Comparison of ENCODE assay signal across 21 mouse cellular contexts in genomic region chr2:157998817-157999216, GRCm38 (mm10). TPM values are rescaled to one million over a fixed set of nuclear protein-coding genes. Genes with fewer than 3 reads are reported as not detected.
DNase-seq lines count a peak whose midpoint lies in the region; ATAC-seq and TF ChIP-seq lines count a peak whose summit lies in the region.
"Had no signal": no experiment of that assay in that cellular context is flagged by ENCODE, and none has a peak within 500 bp of the region (broad histone marks: within the 10 kb centered on the region; RNA-seq: fewer than 3 reads in every experiment).

No protein-coding gene starts in this region.

- no peak overlapping the region for H3K27ac ChIP-seq in heart, adult 2 months
- H3K27ac ChIP-seq in forebrain, embryonic 13.5 days, result no peak overlapping the region
- H3K27ac ChIP-seq: forebrain, embryonic 10.5 days; heart, embryonic 15.5 days; hindbrain, embryonic 12.5 days; limb, embryonic 13.5 days; liver, embryonic 13.5 days; midbrain, embryonic 10.5 days; stomach, embryonic 15.5 days had no signal

- peak; percentile 14 to 39 for DNase-seq in heart, adult 18-20 months
- no peak for DNase-seq in heart, adult 2 months
- peak; percentile 39 for DNase-seq in MN1 (ENCODE audit: low spot score)
- DNase-seq in cerebellum, adult 9-11 months, result peak; percentile 77
- DNase-seq in layer of hippocampus, postnatal 10 days (ENCODE audit: low spot score in 2 of 2), result no peak
- DNase-seq: adrenal gland, adult 8-10 months; gastrocnemius, postnatal 25 days; kidney, postnatal 4 days; liver, embryonic 13.5 days; lung, embryonic 14.5 days; lung, postnatal 4 days; thymus, adult 18-20 months; thymus, postnatal 4 days had no signal

- TF ChIP-seq POLR2A in heart, adult 2 months (IDR thresholded peaks at IDR 0.05; ENCODE audit: insufficient read depth, low read depth, low read length), result no peak

- no peak overlapping the region for H3K9ac ChIP-seq in heart, adult 2 months (ENCODE audit: low read depth, low read length)
- no peak overlapping the region for H3K9ac ChIP-seq in forebrain, embryonic 13.5 days
- H3K9ac ChIP-seq: heart, embryonic 15.5 days; hindbrain, embryonic 12.5 days; limb, embryonic 13.5 days; liver, embryonic 13.5 days; lung, embryonic 14.5 days; stomach, embryonic 15.5 days had no signal

- no peak for TF ChIP-seq EP300 in heart, adult 2 months (IDR thresholded peaks at IDR 0.05; ENCODE audit: insufficient read depth, low read depth, low read length)

- no peaks in the 10 kb centered on the region for H3K36me3 ChIP-seq in heart, adult 2 months (ENCODE audit: control insufficient read depth, insufficient read depth, low read length)
- peaks cover 35% of the 10 kb centered on the region for H3K36me3 ChIP-seq in forebrain, embryonic 13.5 days (ENCODE audit: poor library complexity, severe bottlenecking)

- H3K27me3 ChIP-seq in heart, adult 2 months (ENCODE audit: control insufficient read depth, insufficient read depth, low read length), result no peaks in the 10 kb centered on the region
- no peaks in the 10 kb centered on the region for H3K27me3 ChIP-seq in forebrain, embryonic 13.5 days
- H3K27me3 ChIP-seq: heart, embryonic 15.5 days; hindbrain, embryonic 12.5 days; limb, embryonic 13.5 days; liver, embryonic 13.5 days; stomach, embryonic 15.5 days had no signal

- WGBS in heart, adult 2 months, result 46% methylated on average over 3 of the region's 3 CpGs
- WGBS in forebrain, embryonic 13.5 days, result 80% methylated on average over 3 of the region's 3 CpGs

- no peaks in the 10 kb centered on the region for H3K9me3 ChIP-seq in forebrain, embryonic 13.5 days (replicated peaks)
- H3K9me3 ChIP-seq: forebrain, embryonic 10.5 days; heart, embryonic 15.5 days; hindbrain, embryonic 12.5 days; limb, embryonic 13.5 days; liver, embryonic 13.5 days; midbrain, embryonic 10.5 days; stomach, embryonic 15.5 days had no signal

- H3K4me2 ChIP-seq in forebrain, embryonic 13.5 days, result no peak overlapping the region
- H3K4me2 ChIP-seq: heart, embryonic 15.5 days; hindbrain, embryonic 12.5 days; limb, embryonic 13.5 days; liver, embryonic 13.5 days; lung, embryonic 14.5 days; stomach, embryonic 15.5 days had no signal

- TF ChIP-seq CTCF in heart, adult 2 months (IDR thresholded peaks at IDR 0.05), result no peak

- intact Hi-C loops in heart, adult 2 months (cut with DNase I), result no loop called here

- peak; percentile 76; the same call in 1 of the 2 replicates for ATAC-seq in cerebellum, adult (ENCODE audit: insufficient number of reproducible peaks, low FRiP score, low TSS enrichment)
- no peak for ATAC-seq in forebrain, embryonic 13.5 days

- H3K4me1 ChIP-seq in heart, adult 2 months (ENCODE audit: control insufficient read depth, insufficient read depth, low read length), result no peaks in the 10 kb centered on the region
- H3K4me1 ChIP-seq in forebrain, embryonic 13.5 days, result no peaks in the 10 kb centered on the region
- H3K4me1 ChIP-seq: forebrain, embryonic 10.5 days; heart, embryonic 15.5 days; hindbrain, embryonic 12.5 days; limb, embryonic 13.5 days; liver, embryonic 13.5 days; midbrain, embryonic 10.5 days; stomach, embryonic 15.5 days had no signal

- H3K4me3 ChIP-seq in heart, adult 2 months, result no peak overlapping the region
- H3K4me3 ChIP-seq in forebrain, embryonic 13.5 days, result no peak overlapping the region
- H3K4me3 ChIP-seq: forebrain, embryonic 10.5 days; heart, embryonic 15.5 days; hindbrain, embryonic 12.5 days; limb, embryonic 13.5 days; liver, embryonic 13.5 days; midbrain, embryonic 10.5 days; stomach, embryonic 15.5 days had no signal

- H3K79me2 ChIP-seq in heart, adult 2 months (replicated peaks; ENCODE audit: control insufficient read depth, insufficient read depth, low read length), result no peaks in the 10 kb centered on the region

RNA-seq across cellular contexts. Expression of gene Tti1, which starts 29.4 kb away (rescaled TPM):
- 10 to 100 TPM; 25.8 to 27.1 TPM for total RNA-seq in heart, adult 18-20 months (2021)
- total RNA-seq in heart, adult 2 months (2021), result 10 to 100 TPM; 24.3 to 25.3 TPM
- 17.3 and 25.9 TPM in 2 replicates for polyA plus RNA-seq in heart, adult 2 months (2012; rRNA removed)
- 10 to 100 TPM; 15.3 to 19.0 TPM for total RNA-seq in layer of hippocampus, postnatal 10 days (2021)
- polyA plus RNA-seq in forebrain, embryonic 13.5 days (2015; fragmentation: Nextera tagmentation; extraction: Ambion mirVana), result 21.0 and 25.9 TPM in 2 replicates

RNA-seq across cellular contexts. Expression of gene Rprd1b, which starts 29.5 kb away (rescaled TPM):
- total RNA-seq in heart, adult 18-20 months (2021), result 10 to 100 TPM; 26.1 to 33.0 TPM
- total RNA-seq in heart, adult 2 months (2021), result 10 to 100 TPM; 32.9 to 33.5 TPM
- polyA plus RNA-seq in heart, adult 2 months (2012; rRNA removed), result 15.9 and 20.8 TPM in 2 replicates
- 10 to 100 TPM; 34.0 to 36.6 TPM for total RNA-seq in layer of hippocampus, postnatal 10 days (2021)
- 51.3 and 54.2 TPM in 2 replicates for polyA plus RNA-seq in forebrain, embryonic 13.5 days (2015; fragmentation: Nextera tagmentation; extraction: Ambion mirVana)

Comparison
In these comparisons a context has a peak if more than half of its experiments do, and no peak if none do; other contexts are left out.
1. DNase-seq: peak in heart, adult 18-20 months (2 of 2), MN1 (single experiment) and cerebellum, adult 9-11 months (single experiment); none in heart, adult 2 months (0 of 2) and layer of hippocampus, postnatal 10 days (0 of 2).